Mouse (Mus musculus): Measurements from ENCODE around the gene C1qtnf1. TPM values are rescaled to one million over a fixed set of nuclear protein-coding genes. Genes with fewer than 3 reads are reported as not detected.

The C1qtnf1 gene
- polyA plus RNA-seq, 1 experiment from 2014 or later: 23.0 TPM

DNA sequence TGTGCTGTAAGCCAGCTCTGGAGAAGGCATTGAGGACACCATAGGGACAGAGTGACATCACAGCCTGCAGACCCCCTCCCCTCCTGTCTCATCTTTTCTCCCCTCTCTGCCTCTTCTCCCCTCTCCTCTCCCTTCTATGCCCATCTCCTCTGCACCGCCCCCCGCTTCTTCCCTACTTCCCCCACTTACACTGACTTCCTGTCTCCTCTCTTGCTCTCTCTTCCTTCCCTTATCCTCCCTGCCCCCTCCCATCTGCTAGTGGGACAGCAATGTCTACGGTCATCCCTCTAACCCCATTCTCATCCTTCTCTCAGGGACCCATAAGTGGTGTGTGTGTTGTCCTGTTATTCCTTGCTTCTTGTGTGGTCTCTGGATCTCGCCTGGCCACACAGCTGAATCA is 31.5 kb downstream of the C1qtnf1 start:
- Histone ChIP-seq H3K27ac (replicated peaks) (no peak overlapping the region), H3K4me2 (replicated peaks) (no peak overlapping the region), H3K4me3 (replicated peaks) (no peak overlapping the region), H3K4me1 (peaks cover 6% of the 10 kb centered on the region; the same call in 1 of the 2 replicates), H3K36me3 (no peaks in the 10 kb centered on the region), H3K9me3 (replicated peaks) (0 out of 2 replicates have a peak, but pooled peaks cover 3% of the 10 kb centered on the region), H3K27me3 (no peaks in the 10 kb centered on the region), H3K9ac (no peak overlapping the region)
- ATAC-seq (ENCODE audit: insufficient number of reproducible peaks, low FRiP score, low TSS enrichment, low read depth): no peak
- 67% methylated on average over 3 of the region's 4 CpGs for WGBS

GRCm38 (mm10) chr11:118460280-118460679 is 32.3 kb downstream of the C1qtnf1 start:
- WGBS: 59% methylated on average over 6 of the region's 6 CpGs
- Histone ChIP-seq H3K27ac (replicated peaks) (no peak overlapping the region), H3K4me2 (replicated peaks) (no peak overlapping the region), H3K4me3 (replicated peaks) (no peak overlapping the region), H3K9ac (no peak overlapping the region), H3K4me1 (peaks cover 6% of the 10 kb centered on the region; the same call in 1 of the 2 replicates), H3K9me3 (replicated peaks) (0 out of 2 replicates have a peak, but pooled peaks cover 3% of the 10 kb centered on the region), H3K27me3 (no peaks in the 10 kb centered on the region), H3K36me3 (no peaks in the 10 kb centered on the region)
- no peak for ATAC-seq (ENCODE audit: insufficient number of reproducible peaks, low FRiP score, low TSS enrichment, low read depth)

DNA sequence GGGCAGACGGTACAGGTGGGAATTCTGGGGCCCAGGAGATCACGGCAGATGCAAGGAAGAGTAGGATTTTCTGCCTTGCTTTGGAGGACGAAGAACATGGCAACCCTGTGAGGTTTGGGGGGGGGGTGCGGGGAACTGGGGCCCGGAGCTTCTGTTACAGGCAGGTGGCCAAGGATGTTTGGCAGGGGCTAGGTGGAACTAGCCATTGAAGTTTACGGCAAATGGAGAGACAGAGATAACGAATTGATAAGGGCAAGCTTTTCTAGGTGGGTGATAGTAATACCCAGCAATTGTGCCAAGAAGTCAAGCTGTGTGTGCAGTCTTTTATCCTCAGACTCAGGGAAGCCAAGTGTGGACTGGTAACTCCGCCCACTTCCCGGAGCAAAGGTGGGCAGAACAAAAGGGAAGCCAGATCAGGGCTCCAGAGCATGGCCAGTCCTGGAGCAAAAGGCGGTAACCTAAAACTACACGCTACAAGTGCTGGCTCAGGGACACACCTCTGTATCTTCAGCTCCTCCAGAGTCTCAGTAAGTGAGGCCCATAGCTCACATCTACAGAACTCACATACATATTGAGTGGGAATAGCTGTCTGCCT is 39.5 kb downstream of the C1qtnf1 start:
- ATAC-seq (ENCODE audit: insufficient number of reproducible peaks, low FRiP score, low TSS enrichment, low read depth): no peak
- no peaks in the 10 kb centered on the region for H3K36me3 ChIP-seq
- no peak overlapping the region for H3K4me2 ChIP-seq (replicated peaks)
- no peak overlapping the region for H3K27ac ChIP-seq (replicated peaks)
- WGBS: 61% methylated on average over 11 of the region's 11 CpGs
- no peaks in the 10 kb centered on the region for H3K9me3 ChIP-seq (replicated peaks)
- H3K27me3 ChIP-seq: no peaks in the 10 kb centered on the region
- no peak overlapping the region for H3K9ac ChIP-seq
- no peak overlapping the region for H3K4me3 ChIP-seq (replicated peaks)
- H3K4me1 ChIP-seq: peaks cover 17% of the 10 kb centered on the region

DNA sequence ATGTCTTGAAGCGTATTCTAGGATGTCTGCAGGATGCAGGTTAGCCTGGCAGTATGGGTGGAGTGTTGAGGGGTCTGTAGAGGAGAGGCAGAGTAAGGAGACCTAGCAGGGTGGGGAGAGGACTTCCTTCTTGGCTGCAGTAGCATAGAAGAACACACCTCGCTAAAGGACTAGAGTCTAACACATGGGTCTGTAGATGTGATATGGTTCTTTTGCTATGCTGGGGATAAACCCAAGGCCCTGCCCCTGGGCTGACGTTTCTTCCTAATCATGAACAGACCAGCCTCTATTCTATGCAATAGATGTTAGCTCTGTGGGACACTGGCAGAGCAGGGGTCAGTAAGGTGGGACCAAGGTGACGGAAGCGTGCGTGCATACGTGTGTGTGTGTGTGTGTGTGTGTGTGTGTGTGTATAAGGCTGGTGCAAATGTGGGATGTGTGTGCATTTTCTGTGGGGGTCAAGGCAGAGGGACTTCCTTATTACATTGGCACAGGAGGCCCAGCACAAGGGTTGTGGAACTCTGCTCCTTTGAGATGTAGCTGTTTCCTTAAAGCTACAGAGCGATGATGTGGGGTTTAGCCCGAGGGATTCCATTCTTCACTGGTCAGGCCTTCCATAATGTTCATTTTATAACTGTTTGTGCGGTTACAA is 41.6 kb downstream of the C1qtnf1 start:
- Histone ChIP-seq H3K27me3 (no peaks in the 10 kb centered on the region), H3K36me3 (no peaks in the 10 kb centered on the region), H3K4me2 (replicated peaks) (no peak overlapping the region), H3K4me1 (peaks cover 17% of the 10 kb centered on the region), H3K9me3 (replicated peaks) (no peaks in the 10 kb centered on the region), H3K9ac (no peak overlapping the region), H3K27ac (replicated peaks) (peak overlapping the region; percentile 48; the same call in 1 of the 2 replicates), H3K4me3 (replicated peaks) (no peak overlapping the region)
- WGBS: 72% methylated on average over 10 of the region's 10 CpGs
- no peak for ATAC-seq (ENCODE audit: insufficient number of reproducible peaks, low FRiP score, low TSS enrichment, low read depth)

DNA sequence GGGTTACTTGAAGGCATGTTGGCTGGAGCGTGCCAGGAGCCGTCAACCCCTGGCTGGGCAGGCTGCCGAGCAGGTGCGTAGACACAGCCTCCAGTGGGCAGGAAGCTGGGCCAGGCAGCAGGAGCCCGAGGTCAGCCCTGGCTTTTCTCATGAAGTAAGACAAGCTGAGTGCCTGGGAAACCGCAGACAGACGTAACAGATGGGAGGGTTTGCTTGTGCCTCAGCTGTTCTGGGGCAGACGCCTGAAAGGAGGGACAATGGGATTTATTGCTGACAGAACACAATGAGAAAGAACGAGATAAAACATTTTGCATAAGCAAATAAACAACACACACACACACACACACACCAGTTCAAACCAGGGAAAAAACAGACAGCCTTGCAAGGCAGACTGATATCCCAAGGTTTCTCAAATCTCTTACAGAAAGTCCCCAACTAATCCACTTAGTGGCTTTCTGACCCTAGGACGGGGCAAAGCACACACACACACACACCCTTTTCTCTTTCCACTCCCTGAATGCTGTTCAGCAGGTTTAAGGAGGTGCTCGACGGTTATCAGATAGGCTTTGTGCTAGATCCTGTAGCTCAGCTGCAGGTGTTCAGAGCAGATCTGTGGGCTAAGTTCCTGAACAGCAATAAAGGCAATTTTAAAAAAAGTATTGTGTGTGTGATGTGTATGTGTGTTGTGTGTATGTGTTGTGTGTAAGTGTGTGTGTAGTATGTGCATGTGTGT is 42.4 kb downstream of the C1qtnf1 start:
- Histone ChIP-seq H3K27me3 (no peaks in the 10 kb centered on the region), H3K36me3 (no peaks in the 10 kb centered on the region), H3K4me3 (replicated peaks) (no peak overlapping the region), H3K27ac (replicated peaks) (peak overlapping the region; percentile 48; the same call in 1 of the 2 replicates), H3K4me1 (peaks cover 17% of the 10 kb centered on the region), H3K4me2 (replicated peaks) (no peak overlapping the region), H3K9ac (no peak overlapping the region), H3K9me3 (replicated peaks) (no peaks in the 10 kb centered on the region)
- ATAC-seq (ENCODE audit: insufficient number of reproducible peaks, low FRiP score, low TSS enrichment, low read depth): peak; percentile 59; the same call in 1 of the 2 replicates
- WGBS: 30% methylated on average over 12 of the region's 12 CpGs

GRCm38 (mm10) chr11:118471676-118472075 is 43.7 kb downstream of the C1qtnf1 start:
- no peak for ATAC-seq (ENCODE audit: insufficient number of reproducible peaks, low FRiP score, low TSS enrichment, low read depth)
- Histone ChIP-seq H3K27me3 (no peaks in the 10 kb centered on the region), H3K9ac (no peak overlapping the region), H3K4me2 (replicated peaks) (no peak overlapping the region), H3K4me1 (peaks cover 17% of the 10 kb centered on the region), H3K36me3 (no peaks in the 10 kb centered on the region), H3K4me3 (replicated peaks) (no peak overlapping the region), H3K27ac (replicated peaks) (no peak overlapping the region), H3K9me3 (replicated peaks) (no peaks in the 10 kb centered on the region)
- WGBS: 56% methylated on average over 13 of the region's 13 CpGs

- no peak for ATAC-seq (ENCODE audit: insufficient number of reproducible peaks, low FRiP score, low TSS enrichment, low read depth)
- Histone ChIP-seq H3K27ac (replicated peaks) (no peak overlapping the region), H3K4me3 (replicated peaks) (no peak overlapping the region), H3K9me3 (replicated peaks) (no peaks in the 10 kb centered on the region), H3K4me2 (replicated peaks) (no peak overlapping the region), H3K36me3 (no peaks in the 10 kb centered on the region), H3K4me1 (peaks cover 28% of the 10 kb centered on the region), H3K9ac (no peak overlapping the region), H3K27me3 (no peaks in the 10 kb centered on the region)
- WGBS: 100% methylated on average over 1 of the region's 1 CpGs
Measured at GRCm38 (mm10) chr11:118473161-118473560, 45.2 kb downstream of the C1qtnf1 start.

GRCm38 (mm10) chr11:118473842-118474500 is 46.0 kb downstream of the C1qtnf1 start:
- Histone ChIP-seq H3K36me3 (no peaks in the 10 kb centered on the region), H3K27ac (replicated peaks) (no peak overlapping the region), H3K9me3 (replicated peaks) (no peaks in the 10 kb centered on the region), H3K4me2 (replicated peaks) (no peak overlapping the region), H3K4me3 (replicated peaks) (no peak overlapping the region), H3K9ac (no peak overlapping the region), H3K27me3 (no peaks in the 10 kb centered on the region), H3K4me1 (peaks cover 28% of the 10 kb centered on the region)
- no peak for ATAC-seq (ENCODE audit: insufficient number of reproducible peaks, low FRiP score, low TSS enrichment, low read depth)
- WGBS: 81% methylated on average over 6 of the region's 6 CpGs

- no peak overlapping the region for H3K4me2 ChIP-seq (replicated peaks)
Measured at GRCm38 (mm10) chr11:118475496-118476083, 47.6 kb downstream of the C1qtnf1 start.

DNA sequence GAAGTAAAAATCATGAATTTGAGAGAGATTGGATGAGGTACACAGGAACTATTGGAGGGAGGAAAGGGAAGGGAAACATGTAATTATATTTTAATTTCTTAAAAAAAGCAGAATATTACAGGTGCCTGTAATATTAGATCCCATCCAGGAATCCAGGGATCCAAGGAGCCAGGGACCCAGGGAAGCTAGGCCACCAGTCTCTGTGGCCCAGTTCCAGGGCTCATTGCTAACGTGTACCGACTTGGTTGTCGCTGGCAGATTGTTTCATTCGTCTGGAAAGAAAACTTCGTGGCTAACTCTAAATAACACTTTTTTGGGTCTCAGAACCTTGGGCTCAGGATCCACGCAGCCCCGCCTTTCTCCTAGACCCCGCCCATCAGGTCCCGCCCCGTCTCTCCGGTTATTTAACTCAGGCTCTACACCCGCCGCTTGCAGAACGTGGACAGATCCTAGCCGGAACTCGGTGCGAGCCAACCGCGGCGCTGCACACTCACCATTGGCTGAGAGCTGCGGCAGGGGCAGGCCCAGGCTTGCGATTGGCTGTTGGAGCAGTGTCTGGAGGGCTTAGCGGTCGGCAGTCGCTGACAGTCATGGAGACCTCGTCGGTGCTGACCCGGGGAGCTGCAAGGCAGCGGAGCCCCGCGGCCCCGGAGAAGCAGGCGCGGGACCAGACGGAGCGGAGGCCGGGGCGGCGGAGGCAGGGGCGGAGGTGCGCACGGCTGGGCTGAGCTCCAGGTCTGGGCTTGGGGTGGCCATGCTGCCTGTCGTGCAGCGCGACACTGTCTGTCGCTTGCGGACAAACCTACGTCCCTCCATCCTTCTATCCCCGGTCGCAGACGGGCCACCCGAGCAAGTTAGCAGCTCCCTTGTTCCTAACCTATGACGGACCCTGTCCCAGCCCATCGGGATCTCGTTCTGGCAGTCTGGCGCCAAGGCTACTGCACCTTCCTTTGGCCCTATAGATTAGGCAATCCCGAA is 48.7 kb downstream of the C1qtnf1 start, which contains the start of gene Engase:
Engase (plus strand) TSS at position 434 of the 978 bp plus-strand sequence.
- Histone ChIP-seq H3K4me2 (replicated peaks) (peak within 1 kb of the TSS; percentile 92), H3K4me1 (peaks cover 14% of the 10 kb centered on the region), H3K27me3 (no peaks in the 10 kb centered on the region), H3K27ac (replicated peaks) (peak within 1 kb of the TSS; percentile 58; the same call in 1 of the 2 replicates), H3K9ac (peak within 1 kb of the TSS; percentile 77), H3K36me3 (0 out of 2 replicates have a peak, but pooled peaks cover 3% of the 10 kb centered on the region), H3K4me3 (replicated peaks) (peak within 1 kb of the TSS; percentile 86), H3K9me3 (replicated peaks) (no peaks in the 10 kb centered on the region)
- WGBS: under 1% methylated on average over 57 of the region's 57 CpGs
- ATAC-seq (ENCODE audit: insufficient number of reproducible peaks, low FRiP score, low TSS enrichment, low read depth): peak; percentile 98

More at GRCm38 (mm10) chr11:118475496-118476083, 47.6 kb downstream of the C1qtnf1 start:
- H3K9me3 ChIP-seq (replicated peaks): no peaks in the 10 kb centered on the region
- no peaks in the 10 kb centered on the region for H3K27me3 ChIP-seq
- no peak overlapping the region for H3K4me3 ChIP-seq (replicated peaks)
- H3K9ac ChIP-seq: no peak overlapping the region
- H3K27ac ChIP-seq (replicated peaks): no peak overlapping the region
- ATAC-seq (ENCODE audit: insufficient number of reproducible peaks, low FRiP score, low TSS enrichment, low read depth): no peak
- H3K4me1 ChIP-seq: peaks cover 18% of the 10 kb centered on the region
- 0 out of 2 replicates have a peak, but pooled peaks cover 3% of the 10 kb centered on the region for H3K36me3 ChIP-seq
- WGBS: 87% methylated on average over 7 of the region's 7 CpGs

Measured in embryonic facial prominence, embryonic 15.5 days (tissue).